Mouse (Mus musculus) inflammation-experienced regulatory T-cells, adult 6 months (primary cell): ENCODE measurements around the gene Snapc2. TPM values are rescaled to one million over a fixed set of nuclear protein-coding genes. Genes with fewer than 3 reads are reported as not detected.
"Not testable (repeated sequence)": the region's sequence is repeated elsewhere in the genome, so short reads cannot be mapped to it uniquely, and the experiment has no call there.

Experiments
- ATAC-seq: one replicate; pipeline ENCODE4 v1.8.0; 2017
- polyA plus RNA-seq, 3 experiments: library from polyadenylated mRNA; unstranded; fragments of 100-300 nt; shearing (Covaris generic); gene quantifications; one replicate each; pipeline ENCODE4 v1.2.1; 2017

Snapc2 gene
- polyA plus RNA-seq, 3 experiments from 2014 or later, result 9.1 to 16.0 (median 15.9) TPM

DNA sequence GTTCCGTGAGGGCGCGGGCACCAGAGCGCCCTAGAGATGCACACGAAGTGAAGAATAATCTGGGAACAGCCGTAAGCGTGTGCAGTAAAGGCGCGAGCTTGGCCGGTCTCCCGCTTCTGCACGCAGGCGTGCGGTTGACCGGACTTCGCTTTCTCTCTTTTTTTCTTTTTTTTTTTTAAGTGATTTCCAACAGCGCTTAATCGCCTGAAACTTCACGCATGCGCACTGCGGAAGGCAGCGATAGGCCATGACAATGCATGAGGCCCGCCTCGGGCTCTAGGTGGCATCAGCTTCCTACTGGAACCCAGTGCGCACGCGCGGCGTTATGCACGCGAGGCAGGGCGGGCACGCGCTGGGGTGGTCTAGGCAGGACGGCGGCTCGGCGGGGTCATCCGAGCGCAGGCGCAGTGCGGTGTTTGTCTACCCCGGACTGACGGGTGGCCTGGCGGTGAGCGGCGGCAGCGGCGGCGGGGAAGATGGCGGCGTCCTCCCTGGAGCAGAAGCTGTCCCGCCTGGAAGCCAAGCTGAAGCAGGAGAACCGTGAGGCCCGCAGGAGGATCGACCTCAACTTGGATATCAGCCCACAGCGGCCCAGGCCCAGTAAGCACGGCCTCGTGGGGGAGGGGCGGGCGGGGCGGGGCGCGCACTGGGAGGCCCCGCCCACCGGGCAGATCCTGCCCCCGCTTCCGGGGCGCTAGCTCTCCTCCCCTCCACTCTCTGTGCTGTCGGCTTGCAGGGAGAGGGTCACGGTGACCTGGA is 14.3 kb upstream of the Snapc2 start, which contains the start of the genes Map2k7 and Gm49320:
Gene Map2k7 (plus strand): TSS at position 307 of the 759 bp plus-strand sequence.
Gene Gm49320 (plus strand): TSS at position 432 of the 759 bp plus-strand sequence.
- peak; percentile 84 for ATAC-seq

DNA sequence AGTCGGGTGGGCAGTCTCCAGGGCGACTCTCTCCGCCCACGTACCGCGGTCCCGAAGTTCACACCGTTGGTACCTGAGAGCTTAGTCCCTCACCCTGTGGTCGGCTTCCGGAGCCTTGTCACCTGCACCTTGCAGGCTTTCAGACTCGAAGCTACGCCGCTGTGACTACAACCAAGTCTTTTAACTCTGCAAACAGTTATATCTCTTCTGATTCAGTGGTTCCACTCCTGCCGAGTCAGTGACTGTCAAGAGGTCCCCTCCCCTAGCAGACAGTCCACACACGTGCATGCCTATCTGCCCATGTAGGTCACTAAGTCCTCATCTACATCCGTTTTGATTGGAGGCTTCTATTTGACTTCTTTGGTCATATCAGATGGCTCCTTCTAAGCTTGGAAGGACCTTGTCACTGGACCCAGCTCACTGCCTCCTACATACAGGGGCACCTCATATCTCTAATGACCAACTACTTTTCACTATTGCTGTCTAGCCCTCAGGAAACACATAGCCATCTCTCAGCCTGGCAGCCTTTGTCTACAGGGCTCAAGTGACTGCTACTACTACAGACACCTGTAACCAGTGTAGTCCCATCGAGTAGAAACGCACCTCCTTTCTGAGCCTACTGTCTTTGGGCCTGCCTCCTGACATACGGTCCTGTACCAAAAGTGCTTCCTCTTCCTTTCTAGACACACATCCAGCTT is 13.5 kb upstream of the Snapc2 start:
- ATAC-seq, result peak; percentile 40

DNA sequence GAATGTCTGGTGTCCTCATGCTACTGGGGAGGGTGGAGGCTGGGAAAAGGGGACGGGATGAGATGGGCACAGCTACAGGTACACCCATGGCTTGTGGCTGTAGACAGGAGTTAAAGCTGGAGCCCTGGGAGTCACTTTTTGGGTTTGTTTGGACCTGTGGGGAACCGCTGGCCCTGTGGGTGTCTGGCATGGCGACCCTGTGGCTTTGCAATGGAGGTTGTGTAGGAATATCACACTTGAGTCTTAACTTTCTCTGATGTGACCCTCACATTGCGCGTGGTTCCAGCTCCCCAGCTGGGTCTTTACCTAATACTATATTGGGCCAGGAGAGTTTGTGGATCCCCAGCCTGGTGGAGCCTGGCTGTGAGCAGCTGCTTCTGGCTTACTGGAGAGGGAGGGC is 7.8 kb upstream of the Snapc2 start:
- no peak for ATAC-seq

DNA sequence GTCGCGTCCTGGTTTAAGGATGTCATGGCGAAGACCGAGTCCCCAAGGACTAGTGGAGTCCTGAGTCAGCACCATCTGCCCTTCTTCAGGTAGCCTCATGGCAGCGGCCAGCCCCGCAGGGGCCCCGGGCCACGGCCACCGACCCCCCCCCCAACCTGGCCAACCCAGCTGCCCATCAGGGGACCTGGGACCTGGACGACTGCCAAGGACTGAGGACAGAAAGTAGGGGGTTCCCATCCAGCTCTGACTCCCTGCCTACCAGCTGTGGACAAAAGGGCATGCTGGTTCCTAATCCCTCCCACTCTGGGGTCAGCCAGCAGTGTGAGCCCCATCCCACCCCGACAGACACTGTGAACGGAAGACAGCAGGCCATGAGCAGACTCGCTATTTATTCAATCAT is 7.1 kb upstream of the Snapc2 start:
- no peak for ATAC-seq

DNA sequence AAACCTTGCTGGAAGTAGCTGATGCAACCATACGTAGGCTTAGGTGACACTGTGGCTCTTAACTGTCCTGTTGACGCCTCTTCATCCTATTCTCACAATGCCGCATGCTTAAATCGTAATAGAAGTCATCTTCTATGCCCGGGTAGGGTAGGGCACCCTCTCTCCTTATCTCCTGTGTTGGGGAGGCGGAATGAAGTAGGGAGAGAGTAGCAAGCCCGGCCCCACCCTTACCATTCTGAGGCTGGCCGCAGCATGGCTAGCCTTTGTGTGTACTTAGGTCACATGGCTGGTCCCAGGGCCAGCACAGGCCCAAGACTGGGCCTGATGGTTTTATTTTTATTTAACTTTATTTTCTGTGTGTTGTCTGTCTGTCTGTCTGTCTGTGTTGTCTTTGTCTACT is 5.6 kb upstream of the Snapc2 start:
- no peak for ATAC-seq

DNA sequence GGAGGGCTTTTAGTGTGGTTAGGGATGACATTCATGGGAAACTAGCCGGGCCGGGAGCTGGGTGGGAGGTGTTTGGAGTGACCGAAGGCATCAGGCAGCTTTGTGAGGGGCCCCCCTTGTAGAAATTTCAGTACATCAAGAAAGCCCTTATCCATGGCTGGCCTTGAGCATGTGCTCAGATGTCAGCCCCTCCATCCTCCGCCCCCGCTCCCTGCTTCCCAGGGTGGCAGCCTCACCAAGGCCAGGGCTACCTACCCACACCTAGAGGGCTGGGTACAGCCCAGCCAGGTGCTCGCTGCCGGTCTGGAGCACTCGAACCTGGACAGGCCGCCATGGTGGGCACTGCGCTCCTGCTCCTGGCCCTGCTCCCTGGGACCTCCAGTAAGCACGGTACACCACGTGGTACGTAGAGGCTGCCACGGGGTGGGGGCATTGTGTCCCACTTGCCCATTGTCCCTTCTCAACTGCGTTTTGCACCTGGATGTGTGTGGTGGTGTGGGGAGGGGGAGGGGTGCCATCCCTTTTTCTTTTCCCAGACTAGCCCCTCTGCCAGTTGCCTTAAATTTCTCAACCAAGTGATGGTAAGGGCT is 4.8 kb upstream of the Snapc2 start, which contains the start of gene Tgfbr3l:
Gene Tgfbr3l (plus strand): TSS at position 264 of the 590 bp plus-strand sequence.
- ATAC-seq, result no peak

DNA sequence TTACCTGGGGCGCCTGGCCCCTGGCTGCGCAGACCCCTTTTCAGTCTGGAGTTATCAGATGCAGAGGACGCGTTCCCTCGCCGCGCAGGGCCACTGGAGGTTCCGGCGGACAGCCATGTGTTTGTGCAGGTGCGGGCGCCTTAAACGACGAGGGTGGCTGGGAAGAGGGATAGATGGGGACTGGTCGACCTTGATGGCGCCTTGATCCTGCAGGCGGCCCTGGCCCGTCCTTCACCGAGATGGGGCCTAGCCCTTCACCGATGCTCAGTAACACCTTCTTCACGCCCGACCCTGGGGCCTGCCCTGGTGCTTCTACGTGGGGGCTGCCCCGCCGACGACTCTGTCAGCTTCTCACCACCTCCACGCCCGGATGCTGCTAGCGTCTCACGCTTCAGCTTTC is 3.7 kb upstream of the Snapc2 start:
- no peak for ATAC-seq

DNA sequence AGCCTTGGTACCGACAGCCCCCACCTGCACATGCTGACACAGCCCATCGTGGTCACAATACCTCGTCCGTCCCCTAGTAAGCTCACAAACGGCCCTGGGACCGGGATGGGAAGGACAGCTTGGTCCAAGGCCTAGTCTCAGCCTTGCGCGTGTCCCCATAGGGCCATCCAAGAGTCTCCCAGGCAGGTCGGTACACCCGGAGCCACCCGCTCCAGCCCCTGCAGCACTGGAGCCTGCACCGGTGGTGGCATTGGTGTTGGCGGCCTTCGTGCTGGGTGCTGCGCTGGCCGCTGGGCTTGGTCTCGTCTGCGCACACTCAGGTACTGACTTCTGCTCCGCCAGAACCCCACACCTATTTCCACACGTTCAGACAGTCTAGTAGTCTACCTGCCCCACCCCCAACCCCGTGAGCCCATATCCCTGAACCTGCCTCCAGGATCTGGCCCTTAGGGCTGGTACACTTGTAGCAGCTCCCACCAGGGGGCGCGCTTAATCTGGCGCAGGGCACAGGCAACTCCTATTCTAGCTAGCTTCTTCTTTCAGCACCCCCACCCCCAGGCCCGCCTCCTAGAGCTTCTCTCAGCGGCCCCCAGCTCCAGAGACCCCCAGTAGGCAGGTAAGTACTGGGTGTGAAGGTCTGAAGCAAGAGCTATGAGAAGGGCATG is 2.4 kb upstream of the Snapc2 start:
- ATAC-seq, result peak; percentile 53

DNA sequence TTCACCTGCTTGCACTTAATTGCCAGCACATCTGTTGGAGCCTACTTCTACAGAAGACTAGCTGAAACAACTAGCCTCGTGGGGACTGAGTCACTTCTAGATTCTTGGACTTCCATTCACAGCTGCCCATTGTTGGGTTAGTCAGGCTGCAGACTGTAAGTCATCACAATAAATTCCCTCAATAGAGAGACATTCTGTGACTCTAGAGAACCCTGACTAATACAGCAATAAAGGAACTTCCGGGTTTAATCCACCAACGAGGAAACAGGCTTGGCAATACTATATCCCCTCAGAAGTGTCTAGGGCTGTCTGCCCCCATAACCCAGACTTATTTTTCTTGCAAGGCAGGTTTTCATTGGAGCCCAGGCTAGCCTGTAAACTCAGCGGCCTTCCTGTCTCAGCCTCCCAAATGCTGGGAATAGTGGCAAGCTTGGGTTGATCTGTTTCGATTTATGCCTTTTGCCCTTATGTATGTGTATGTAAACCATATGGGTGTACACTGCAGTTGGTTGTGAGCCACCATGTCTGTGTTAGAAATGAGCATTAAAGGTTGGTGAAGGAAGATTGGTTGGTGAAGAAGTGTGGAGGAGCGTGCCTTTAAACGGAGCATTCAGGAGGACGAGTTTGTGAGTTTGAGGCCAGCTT is 642 bp upstream of the Snapc2 start:
- ATAC-seq, result no peak

DNA sequence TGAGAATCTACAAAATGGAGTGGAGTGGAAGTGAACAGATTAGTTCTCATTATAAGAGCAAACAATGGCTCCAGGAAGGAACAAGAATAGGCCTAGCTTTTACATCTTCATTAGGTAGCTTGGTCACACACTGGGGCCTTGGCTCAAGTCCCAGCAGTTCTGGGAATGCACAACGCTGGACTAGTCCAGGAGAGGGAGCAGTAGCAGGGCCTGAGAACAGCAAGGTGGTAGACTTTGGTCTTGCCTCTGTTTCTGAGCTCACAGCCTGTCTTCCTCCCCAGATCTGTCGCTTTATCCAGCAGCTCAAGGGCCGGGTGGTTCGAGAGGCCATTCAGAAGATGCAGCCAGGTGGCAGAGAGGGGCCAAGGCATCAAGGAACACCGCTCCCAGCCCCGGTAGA is 1.1 kb downstream of the Snapc2 start:
- no peak for ATAC-seq

DNA sequence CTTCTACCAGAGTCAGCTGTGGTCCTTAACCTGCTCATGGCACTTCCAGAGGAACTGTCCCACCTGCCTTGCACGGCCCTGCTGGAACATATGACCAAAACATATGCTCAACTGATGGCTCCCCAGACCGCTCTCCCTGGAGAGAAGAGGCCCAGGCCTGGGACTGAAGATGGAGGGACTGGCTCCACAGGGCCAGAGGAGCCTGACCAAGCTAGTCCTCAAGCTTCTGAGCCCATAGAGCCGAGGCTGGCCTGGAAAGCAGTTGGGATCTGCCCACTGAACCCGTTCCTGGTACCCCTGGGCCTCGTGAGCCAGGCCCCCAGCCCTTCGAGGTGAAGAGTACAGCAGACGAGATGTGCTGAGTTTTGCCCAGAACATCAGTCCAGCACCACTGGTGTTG is 2.6 kb downstream of the Snapc2 start:
- not testable (repeated sequence) for ATAC-seq

DNA sequence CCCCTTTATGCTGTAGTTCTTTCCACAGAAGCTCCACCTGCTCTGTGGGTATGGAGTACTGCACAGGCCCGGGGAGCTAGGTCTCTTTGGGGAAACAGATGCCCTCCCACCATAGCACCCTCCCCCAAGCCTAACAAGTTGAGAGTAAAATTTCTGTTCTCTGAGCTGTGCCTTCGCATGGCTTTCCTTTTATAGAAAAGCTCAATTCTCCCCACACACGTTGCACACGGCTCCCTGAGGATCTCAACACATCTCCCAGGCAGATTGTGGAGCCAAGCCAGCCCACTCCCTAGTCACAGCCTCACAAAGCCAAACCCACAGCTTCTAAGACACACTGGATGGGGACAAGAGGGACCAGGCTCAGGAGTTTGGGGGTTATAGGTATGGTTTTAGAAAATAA is 4.0 kb downstream of the Snapc2 start:
- no peak for ATAC-seq

DNA sequence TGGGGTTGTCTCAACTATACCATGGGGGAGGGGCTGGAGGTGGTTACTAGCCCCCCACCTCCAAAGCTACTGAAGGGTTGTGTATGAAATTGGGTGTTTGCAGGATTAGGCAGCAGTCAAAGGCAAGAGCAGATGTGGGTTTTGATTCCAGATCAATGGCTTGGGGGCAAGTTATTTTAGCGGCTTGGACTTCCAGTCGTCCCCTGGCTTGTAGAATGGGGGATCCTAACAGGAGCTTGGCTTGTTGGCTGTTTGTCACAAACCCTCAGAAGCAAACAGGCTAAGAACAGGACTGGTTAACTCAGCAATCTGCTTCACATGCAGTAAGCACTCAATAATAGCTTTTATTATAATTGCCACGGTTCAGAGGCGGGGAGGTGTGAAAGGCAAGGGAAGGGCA is 4.5 kb downstream of the Snapc2 start:
- ATAC-seq, result no peak

DNA sequence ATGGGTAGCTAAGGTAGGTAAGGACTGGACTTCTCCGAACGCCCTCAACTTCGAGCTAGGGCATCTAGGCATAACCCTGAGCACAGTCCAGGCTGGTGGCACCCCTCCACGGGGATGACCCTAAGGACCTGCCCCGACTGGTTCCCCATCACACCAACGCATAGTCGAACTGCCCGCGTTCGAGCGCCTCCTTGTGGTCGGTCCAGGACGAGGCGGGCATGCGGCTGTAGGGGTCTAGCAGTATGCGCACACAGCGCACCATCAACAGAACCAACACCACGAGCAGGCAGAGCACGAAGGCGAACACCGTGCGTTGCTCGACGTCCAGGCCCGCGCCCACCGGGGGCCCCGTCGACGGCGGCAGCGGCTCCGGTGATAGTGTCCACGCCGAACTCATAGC is 5.4 kb downstream of the Snapc2 start:
- peak; percentile 43 for ATAC-seq

DNA sequence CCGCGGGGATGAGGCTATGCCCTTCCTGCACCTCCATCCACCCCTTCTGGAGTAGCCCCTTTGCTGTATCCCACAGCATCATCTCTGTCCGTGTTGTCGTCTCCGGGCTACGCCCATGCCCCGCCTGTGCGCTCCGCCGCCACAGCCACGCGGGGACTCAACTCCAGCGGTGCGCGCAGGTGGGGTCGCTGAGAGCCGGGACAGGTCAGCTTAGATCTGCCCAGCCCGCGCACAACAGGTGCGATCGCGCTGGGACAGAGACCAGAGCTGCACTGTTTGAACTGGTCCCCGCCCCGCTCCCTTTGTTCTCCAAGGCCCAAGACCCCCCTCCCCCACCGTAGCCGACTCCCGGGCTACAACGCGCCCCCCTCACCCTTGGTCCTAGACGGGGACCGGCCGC is 5.8 kb downstream of the Snapc2 start:
- peak; percentile 11 for ATAC-seq

DNA sequence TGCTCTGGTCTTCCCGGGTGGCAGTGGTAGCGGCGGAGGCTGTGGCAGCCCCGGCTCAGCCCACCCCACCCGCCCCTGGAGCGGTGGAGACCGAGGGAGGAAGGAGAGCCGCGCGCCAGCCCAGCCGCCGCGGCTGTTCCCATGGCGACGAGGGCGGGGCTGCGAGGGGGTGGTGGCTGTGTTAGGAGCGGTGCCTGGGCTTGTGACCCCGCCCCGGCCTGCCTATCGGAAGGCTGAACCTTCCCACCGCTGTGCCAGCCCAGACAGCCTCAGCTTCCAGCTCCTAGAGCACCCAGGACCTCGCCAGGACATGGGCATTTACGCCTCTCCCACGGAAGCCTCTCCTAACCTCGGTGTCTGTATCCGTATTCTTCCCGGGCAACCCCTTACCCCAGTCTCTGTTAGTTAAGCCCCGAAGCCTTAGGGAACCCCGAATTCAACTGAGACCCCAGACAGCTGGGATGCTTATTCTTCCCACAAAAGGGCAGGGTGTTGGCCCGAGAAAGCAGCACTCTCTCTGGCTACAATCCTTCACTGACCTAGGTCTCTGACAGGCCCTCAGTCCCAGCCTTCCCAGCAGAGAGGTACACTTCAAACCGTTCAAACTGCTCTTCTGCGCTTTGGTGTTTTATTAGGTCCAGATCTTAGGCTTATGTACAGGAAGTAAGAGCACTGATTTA is 6.4 kb downstream of the Snapc2 start, which contains the start of gene Ctxn1:
Gene Ctxn1 (minus strand): TSS at position 150 of the 680 bp plus-strand sequence.
- peak; percentile 95 for ATAC-seq

DNA sequence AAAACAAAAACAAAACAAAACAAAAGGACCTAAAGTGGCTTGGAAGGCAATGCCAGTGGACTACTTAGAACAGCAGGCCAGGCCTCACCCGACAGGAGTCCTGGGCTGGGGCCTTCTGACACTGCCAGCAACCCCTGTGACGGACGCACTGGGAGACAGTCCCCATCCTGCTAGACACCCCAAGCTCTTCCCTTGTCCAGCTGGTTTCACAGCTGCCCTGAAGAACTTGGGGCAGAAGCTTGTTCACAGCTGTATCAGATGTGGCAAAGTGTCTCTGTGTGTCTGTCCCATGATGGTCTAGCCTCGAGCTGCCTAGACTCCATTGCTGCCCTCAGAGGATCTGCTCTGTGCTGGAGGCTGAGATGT is 6.9 kb downstream of the Snapc2 start:
- no peak for ATAC-seq

DNA sequence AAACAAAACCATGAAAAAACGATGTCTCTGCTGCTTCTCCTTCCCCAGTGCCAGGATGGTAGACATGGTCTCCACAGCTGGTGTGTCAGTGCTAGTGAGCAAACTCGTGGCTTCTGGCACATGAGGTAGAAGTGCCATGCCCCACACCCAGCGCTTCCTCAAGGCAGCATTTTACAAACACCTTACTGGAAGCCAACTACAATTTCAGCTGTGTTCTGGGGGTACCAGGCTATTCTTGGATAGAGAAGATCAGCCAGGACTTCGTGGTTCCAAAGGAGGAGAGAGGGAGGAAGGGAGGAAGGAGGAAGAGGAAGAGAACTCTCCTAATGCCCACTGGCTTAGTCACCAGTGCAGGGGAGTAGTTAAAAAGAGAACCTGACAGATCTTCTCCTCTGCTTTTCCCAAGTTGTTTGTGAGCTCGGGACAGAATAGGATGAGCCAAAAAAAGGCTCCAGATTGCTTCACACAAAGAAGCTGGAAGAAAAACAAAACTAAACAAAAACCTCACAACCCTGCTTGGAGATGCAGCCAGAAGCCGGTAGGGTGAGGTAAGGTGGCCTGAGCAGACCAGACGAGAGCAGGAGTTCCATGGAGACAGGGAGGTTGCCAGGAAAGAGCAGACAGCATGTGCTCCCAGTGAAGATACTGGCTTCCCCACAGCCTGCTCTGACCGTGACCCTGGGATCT is 10.4 kb downstream of the Snapc2 start:
- ATAC-seq, result no peak

DNA sequence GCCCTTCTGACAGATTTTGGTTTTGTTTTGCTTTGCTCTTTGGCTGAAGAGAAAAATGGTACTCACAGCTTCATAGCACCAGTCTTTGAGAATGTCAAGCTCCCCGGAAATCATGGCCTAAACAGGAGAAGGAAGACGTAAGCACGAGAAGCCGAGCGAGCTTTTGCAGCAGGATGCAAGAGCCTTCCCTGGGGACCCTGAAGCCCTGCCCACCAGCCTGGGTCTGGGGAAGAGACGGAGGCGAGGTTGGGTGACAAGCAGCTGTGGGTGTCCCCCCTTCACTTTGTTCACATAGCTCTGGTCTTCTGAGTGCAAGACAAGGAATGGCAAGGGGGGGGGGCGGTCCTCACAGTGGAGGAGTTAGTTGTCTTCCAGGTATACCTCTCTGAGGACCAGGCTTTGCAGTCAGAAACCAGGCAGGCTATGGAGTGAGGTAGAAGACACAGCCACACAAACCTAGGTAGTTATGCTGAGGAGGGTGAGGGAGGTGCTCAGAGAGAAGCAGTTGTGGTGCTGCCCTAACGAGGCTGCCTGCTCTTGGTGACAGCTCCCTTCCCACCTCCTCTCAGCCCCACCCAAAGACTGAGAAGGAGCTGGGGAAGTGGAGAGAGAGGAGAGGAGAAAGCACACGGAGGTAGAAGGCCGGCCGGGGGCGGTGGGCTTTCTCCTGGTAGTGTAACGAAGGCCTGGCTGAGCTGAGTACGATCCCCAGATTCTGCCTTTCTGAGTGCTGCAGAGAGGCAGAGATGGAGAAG is 12.5 kb downstream of the Snapc2 start:
- no peak for ATAC-seq

DNA sequence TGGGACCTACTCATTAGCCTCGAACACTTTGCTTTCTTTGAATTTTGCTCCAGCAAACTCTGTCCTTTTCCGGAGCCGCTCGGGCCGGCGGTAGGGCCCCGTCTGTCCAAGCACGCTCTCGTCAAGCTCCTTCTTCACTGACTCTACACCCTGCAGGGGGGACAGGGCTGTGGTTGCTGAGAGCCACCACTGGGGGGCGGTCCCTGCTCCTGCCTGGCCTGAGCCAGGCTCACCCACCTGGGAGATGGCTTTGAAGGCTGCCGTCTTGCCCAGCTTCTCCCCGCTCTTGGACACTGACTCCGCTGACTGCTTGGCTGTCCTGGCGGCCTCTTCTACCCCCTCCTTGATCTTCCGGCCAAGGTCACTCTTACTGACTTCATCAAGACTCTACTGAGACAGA is 14.7 kb downstream of the Snapc2 start:
- ATAC-seq, result no peak

DNA sequence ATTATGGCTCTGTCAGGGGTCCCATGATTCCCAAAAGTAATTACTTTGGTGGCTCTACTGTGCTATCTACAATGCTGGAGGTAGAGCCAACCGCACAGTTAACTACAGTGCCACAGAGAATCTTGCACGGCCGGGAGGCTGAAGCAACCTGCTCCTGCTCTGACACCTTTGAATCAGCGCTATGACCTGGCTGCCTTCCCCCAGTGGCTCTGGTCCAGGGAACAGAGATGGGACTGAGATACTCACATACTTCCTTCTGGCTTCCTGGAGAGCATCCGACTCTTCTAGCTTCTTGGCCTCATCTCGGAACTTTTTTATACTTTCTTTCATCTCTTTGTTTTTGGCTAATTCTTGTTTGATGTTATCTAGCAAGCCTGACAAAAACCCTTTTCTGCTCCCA is 16.7 kb downstream of the Snapc2 start:
- no peak for ATAC-seq
